Mouse (Mus musculus) kidney, adult 18-20 months (tissue): ENCODE data around the gene Sipa1l1.

ENCODE experiments used
- DNase-seq: peaks from one replicate; pipeline ENCODE4 v3.0.0; 2021

Gene Sipa1l1

DNA sequence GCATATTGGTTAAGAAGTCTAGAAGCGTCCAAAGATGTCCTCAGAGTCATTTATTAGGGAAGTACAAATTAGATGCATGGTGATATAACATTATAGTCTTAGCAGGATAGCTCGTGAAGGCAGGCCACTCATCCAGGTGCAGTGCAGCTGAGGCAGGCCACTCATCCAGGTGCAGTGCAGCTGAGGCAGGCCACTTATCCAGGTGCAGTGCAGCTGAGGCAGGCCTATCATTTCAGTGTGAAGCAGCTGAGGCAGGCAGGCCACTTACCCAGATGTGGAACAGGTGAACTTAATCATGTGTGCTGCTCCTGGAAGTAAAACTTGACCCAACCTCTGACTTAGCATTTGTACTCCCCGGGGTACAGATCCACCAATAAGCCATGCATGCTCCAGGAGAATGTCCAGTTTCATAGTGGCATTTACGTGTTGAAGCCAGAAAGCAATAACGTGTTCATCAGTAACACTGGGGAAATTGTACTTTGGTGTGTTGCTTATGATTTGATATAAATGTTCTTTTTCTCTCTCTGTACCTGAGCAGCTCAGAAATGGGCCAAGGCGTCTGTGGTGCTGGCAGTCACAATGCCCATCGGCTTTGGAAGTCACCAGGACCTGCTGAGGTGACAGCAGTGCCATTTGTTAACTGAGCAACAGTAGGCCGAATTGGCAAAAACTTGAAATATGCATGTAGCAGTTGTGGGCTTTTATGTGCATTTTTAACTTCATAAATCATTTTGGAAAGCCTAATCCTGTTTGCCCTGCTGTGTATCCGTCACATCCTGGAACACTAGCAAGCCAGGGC is 129.7 kb downstream of the Sipa1l1 start:
- no peak for DNase-seq

DNA sequence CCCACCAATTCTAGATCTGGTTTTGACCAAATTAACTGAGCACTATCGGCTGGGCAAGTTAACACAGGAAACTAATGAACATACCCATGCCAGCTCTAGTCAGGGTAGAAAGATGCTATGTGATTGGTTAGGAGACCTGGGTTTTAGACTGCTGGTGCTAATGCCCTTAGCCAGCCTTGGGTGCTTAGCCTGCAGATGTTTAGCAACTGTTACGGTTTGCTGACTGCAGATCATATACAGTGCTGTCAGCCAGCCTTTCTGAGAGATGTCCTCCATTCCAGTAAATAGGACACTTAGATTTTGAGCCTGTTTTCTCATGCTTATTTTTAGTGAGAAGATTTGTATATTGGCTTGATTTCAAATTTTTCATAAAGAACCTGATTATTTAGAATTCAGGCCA is 135.0 kb downstream of the Sipa1l1 start:
- no peak for DNase-seq

DNA sequence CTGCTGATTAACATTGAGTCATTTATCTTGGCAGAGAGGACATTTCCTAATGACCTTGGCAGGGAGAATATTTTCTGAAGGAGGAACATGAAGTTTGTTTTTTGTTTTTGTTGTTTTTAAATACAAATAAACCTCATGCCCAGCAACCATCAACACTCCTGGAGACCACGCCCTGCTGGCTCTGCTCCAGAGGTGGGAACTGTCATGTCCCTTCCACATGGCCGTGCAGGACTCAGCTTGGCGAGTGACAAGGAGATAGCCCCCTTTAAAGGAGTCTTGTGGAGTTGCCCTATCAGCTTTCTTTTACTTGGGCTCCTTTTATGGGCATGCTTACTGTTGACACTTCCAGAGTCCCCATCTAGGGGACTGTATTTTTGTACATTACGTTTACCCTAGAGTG is 136.9 kb downstream of the Sipa1l1 start:
- DNase-seq = no peak

DNA sequence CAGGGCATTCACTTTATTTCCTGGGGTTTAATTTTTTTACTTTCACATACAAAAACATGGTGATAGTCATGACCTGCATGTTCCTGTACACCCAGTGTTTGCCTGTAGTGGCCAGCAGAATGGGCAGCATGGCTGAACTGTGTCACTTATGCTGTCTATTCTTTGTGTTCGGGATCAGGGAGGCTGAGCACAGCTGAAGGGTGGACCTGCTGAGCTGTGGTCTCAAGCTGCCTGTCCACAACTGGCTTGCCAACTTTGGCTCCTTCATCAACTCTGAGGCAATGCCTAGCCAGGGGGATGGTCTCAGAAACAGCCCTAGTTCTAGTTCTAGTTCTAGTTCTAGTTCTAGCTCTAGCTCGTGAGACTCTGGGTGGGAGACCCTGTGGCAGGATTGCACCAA is 142.5 kb downstream of the Sipa1l1 start:
- DNase-seq = no peak

DNA sequence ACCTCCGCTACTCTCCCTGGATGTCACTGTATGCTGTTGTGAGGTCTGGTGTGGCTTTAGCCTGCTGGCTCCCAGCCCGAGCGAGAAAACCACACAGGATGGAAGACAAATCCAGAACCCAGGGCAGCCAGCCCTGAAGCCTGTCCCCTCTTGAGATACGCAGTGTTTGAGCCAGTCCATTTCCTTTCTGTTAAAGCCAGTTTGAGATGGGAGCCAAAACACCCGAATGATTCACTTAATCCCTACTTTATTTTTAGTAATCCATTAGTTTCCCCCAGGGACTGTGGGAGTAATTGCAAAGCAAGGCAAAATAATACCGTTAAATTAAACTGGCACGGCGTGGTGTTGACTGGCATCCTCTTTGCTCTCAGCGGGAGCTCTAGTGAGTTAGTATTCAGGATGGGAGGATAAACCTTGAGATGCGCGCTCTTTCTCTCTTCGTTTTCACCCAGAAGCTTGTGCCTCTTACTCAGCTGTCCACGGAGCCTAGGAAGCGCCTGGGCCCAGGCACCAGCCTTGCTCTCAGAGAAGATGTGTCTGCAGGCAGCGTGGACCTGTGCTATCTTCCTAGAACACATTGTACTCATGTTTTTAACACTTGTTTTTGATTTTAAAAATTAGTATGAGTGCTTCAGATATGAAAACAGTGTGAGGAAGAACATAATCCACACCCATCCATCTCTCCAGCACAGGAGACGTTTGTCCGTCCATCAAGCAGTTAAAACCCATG is 143.1 kb downstream of the Sipa1l1 start:
- DNase-seq = no peak

DNA sequence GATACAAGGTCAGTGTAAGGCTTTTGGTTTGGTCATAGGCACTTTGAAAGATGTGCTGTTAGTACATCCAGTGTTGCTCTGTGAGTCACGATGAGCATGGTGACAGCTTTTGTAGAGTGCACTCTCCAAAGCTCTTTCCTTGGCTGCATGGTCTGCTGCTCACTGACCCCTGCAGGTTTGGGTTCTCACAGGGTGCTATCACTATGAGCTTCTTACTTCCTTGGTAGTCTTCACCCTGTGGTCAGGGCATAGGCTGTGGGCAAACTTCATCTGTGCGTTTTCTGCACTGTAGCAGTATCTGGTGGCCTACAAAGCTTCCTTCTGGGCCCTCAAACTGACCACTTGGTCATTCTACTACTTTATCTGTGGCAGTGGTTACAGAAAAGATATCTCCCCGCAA is 144.0 kb downstream of the Sipa1l1 start:
- DNase-seq = no peak

DNA sequence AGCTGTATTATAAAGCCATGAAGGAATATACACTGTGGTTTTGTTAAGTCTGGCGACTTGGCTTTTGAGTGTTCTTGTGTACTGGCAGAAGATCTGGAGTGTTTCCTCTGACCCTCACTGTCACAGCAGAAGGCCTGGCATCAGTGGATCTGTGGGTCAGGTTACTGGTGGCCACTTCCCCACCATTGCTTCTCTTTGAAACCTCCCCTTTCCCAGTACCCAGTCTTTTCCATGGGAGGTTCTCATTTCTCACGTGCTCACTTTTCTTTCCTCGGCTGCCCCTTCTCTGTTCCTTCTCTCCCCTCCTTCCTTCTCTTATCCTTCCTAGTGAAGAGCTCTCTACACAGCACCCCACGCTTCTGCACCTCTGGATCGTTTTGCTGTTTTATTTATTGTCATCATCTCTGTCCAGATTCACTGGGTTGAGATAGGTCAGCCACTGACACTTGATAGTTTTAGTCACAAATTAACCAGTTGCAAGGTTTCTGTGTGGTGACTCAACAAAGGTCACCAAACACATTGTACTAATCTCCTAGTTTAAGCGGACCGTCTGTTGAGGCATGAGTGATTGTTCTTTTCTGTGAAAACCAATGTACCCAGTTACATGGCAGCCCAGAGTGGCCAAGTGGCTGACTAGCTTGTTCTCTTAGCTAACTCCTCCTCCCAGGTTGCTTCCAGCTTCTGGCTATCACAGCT is 150.5 kb downstream of the Sipa1l1 start:
- no peak for DNase-seq

DNA sequence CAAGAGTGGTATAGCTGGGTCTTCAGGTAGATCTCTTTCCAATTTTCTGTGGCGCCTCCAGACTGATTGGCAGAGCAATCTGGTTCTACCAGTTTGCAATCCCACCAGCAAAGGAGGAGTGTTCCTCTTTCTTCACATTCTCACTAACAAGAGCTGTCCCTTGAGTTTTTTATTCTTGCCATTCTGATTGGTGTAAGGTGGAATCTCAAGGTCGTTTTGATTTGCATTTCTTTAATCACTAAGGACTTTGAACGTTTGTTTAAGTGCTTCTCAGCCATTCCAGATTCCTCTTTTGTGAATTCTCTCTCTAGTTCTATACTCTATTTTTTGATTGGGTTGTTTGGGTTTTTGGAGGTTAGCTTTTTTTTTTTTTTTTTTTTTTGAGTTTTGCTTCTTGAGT is 151.1 kb downstream of the Sipa1l1 start:
- no peak for DNase-seq

DNA sequence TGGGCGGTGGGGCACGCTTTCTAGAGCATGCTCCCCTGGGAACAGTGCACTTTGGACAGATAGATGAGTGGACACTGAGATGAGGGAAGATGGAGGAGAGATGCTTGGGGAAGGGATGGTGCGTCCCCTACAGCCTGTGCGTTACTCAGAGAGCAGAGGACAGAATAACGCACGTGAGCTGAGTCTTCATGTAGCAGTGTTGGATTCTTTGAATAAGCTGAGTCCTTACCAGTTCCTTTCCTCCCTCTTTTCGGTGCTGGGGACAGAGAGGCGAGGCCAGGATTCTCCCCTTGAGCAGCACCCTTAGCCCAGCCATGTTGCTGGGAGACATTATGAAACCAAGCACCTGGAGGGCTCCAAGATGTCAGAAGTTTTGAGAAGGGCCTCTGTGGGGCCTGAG is 152.3 kb downstream of the Sipa1l1 start:
- DNase-seq = no peak

DNA sequence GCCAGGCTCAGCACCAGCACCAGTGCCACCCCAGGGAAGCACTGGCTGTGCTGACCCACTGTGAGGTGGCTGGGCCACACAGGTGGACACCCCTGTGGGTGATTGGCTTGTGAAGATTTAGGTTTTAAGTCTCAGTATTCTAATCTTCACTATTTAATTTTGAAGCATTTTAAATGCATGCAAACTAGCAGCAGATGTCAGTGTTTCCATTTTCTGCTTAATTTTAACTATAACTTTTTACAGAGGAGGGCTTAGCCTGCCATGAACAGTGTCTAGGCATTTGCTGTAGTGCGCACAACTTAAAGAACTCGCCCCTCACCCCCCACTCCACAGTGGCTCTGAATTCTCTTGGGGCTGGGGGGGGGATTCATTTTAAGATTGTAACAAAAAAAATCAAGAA is 152.7 kb downstream of the Sipa1l1 start:
- no peak for DNase-seq

DNA sequence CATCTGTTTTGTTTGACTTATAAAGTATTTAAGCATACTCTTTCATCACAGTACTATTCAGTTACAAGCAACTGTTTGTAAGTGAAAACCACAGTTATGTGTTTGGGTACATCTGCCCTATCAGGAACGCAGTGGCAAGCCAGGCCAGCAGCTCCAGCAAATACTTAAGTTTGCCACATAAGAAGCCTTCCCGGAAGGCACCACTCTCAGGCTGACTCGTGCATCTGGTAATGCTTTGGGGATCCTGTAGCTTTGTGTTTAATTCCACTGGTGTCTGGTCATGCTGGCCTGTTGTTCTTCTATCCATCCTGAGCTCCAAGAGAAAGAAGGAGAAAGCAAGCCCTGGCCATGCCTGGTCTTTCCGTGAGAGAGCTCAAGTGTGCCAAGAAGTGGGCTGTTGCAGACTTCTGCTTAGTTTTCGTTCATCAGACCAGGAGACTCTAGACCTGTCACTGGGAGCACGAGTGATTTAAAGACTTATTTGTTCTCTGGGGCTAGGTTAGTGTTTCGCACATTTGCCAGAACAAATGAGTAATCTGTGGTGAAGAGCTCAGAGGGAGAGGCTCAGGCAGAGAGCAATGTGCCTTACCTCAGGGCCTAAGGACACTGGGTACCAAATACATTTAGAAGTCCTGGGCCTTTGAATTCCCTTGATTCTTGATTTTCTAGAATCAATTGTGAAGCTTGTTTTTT is 153.8 kb downstream of the Sipa1l1 start:
- DNase-seq = no peak

DNA sequence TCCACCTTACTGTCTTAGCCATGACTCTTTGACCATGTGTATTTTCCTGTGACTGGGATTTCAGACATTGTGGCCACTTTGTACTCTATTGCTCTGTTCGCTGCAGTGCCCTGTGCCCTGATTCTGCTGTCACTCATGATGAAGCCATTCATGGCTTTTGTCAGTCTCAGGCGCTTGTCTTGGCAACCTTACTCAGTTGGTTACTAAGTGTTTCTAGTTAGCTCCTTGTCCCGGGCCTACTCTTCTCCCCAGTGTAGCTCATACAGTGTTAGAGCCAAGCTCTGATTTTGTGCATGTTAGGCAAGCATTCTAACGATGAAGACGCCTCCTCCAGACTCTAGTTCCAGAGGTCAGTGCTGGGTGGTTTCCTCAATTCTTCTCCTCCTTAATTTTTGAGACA is 155.5 kb downstream of the Sipa1l1 start:
- no peak for DNase-seq

DNA sequence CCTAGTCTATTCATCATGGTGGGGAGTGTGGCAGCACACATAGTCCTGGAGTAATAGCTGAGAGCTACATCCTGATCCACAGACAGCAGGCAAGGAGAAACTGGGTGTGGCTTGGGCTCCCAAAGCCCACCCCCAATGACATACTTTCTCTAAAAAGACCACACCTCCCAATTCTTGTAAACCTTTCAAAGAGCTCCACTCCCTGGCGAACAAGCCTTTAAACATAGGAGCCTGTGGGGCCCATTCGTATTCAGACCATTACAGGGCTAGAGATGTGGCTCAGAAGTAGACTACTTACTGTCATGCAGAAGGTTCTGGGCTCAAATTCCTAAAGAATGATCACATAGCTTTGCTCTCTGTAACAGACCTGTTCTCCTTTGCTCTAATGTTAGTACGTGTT is 156.4 kb downstream of the Sipa1l1 start:
- DNase-seq = no peak

DNA sequence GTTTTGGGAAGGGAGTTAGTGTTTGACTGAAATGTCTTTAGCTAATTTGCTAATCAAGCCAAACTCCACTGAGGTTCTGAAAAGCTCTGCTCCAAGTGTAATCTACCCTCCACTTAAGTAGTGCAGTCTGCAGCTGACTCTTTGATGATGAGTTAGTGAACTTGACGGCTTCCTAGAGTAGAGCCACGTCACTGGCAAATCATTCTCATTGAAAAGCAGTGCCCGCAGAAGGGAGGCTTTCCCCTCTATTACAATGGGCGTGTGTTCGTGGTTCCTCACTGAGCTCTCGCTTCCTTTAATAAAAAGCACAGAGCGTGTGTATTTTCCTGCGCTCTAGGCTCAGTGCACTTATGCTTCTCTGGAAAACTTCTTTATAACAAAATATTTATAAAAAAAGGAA is 157.3 kb downstream of the Sipa1l1 start:
- DNase-seq = no peak

DNA sequence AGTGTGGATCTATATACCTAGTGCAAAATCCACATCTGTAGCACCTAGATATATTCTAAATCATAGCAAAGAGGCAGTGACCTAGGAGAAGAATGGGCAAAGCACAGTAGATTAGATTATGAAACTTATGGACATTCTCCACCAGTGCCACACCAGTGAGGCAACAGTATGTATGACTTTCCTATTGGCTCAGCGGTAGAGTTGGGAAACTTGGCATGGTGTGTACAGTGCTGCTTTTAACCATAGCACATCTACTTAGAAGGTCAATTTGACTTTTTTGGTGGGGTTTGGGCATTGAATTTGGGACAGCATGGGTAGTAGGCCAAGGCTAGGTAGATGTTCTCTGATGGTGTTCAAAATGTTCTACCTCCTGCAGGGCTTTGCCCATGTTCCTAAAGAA is 159.0 kb downstream of the Sipa1l1 start:
- DNase-seq = no peak

DNA sequence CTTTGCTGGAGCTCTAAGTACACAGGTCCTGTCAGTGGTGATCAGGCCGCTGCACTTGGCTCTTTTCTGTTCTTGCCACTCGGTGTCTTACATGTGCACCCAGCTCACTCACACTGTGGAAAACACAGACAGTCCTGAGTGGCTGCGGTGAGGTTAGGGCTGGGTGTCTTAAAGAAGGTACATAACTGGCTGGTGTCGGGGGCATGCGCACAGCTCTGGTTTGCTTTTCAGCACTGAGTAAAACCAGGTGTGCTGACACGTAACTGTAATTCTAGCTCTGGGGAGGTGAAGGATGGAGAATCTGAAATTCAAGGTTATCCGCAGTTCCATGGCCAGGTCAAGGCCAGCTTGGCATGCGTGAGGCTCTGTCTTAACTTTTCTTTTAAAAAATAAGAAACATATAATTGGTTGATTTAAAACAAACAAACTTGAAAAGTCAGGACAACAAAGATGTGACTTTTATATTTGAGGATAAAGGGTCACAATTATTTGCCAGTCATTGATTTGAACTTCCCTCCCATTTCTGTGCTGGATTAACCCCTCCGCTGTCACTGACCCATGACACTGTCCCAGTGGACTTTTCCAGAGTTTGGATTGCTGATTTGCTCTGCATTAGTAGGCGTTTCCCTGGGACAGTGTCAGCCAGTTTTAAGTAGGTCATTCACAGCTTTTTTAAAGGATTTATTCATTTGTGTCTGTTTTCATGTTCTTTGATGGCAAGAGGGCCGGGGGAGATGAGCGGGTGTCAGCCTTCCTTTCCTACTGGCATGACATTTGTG is 163.9 kb downstream of the Sipa1l1 start:
- DNase-seq = no peak

DNA sequence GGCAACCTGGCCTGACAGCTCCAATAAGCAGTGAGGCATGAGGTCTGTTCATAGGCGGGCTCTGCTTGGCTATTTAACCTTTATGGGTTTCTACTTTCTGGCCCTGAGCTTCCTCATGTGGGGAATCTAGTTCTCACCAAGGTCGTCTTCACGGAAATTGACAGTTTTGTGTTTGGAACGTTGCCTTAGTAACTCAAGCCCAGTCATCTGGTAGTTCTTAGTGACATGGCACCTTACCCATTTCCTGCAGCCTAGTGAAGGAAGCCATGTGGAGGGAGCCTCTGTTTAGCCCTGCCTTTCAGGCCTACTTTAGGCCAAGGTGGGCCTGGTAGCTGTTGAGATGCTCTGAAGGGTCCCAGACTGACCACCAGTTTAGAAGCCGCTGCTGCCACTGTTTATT is 164.9 kb downstream of the Sipa1l1 start:
- no peak for DNase-seq

DNA sequence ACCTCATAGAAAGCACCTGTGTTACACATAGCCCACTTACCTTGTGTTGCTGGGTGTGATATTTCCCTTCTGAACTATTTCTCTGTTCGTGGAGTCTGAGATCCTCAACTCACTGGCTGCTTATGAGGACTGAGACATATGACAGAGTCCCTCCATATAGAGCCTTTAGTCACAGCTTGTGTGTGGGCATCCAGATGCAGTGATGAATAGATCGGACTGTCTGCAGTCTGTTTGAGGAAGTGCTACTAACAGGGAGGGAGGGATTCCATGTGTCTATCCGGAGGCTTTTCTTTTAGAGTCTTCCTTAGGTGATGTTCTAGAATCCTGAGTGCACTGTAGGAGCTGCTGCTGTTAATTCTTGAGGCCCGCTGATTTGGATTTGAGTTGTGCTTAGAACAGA is 165.4 kb downstream of the Sipa1l1 start:
- DNase-seq = no peak

DNA sequence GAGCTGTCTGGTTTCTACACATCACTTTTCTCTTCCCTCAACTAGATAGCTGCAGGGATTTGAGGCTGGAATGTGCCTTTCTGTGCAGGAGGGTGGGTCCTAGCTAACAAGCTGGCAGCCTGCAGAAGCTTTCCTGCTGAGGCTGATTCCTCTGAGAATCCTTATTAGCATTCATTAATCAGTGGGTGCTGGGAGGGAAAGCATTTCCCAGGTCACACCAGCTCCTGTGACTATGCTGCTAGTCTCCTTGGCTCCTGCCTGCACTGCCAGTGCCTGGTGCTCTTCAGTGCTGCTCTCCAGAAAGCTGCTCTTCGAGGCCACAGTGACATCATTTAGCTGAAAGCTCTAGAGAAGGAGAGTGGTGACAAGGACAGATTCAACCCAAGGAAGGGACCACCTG is 166.0 kb downstream of the Sipa1l1 start:
- no peak for DNase-seq

DNA sequence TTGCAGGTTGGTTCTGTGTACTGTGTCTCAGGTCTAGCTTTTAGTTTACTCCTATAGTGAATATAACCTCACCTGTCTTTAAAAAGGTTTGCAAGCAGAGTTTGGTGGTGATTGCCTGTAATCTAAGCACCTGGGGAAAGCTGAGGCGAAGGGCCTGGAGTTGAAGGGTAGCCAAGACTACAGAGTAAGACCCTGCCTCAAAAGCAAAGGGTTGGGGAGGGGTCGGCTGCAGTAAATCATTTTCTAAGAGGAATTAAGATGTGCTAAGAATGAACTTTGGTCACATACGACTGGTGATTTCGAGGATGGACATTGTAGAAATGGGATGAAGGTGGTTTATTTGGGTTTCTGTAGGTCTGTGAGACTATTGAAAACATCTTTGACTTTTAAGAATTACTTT is 169.4 kb downstream of the Sipa1l1 start:
- no peak for DNase-seq

DNA sequence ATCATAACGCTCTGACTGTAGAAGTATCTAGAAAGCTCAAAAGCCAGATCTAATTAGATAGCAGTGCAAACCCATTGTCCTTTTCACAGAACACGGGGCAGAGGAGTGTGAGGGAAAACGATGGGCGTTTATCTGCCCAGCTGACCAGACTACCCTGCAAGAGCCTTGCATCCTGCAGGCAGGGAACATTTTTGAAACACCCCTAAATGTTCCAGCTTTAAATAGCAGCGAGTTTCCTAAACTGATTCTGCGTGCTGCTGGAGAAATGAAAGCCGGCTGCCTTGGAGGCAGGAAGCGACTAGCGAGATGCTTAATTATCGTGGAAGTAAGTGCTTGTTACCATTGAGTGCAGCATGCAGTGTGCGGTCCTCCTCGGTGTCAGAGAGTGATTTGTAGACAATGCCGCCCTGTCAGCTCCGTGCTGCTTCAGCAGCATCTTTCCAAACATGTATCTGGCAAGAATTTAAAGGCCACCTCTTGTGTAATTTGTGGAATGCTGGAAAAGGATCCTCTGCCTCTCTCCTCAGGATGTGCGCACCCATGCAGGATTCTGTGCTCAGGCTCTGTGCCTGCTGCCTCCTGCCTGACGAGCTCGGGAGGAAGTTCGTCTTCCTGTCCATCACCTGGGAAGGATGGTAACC is 170.2 kb downstream of the Sipa1l1 start:
- DNase-seq = no peak
